ENCODE assay signal across 10 mouse cellular contexts in the genomic region with DNA sequence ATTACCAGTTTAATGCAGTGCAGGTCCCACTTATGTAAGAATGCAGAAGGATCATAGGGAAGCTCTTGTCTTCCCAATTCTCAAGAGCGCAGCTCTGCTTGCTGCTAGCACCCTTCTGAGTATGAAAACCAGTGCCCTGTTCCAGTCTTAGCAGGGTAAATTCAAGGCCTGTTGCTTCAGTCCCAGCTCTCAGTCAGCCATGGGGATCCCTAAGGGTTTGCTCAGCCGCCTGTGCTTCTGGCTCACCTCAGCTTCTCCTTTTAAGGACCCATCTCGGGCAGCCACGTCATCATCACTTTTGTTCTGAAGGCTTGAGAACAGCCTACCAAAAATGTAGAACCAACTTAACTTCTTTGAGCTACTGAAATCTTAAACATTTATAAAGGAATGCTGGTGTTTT. TPM values are rescaled to one million over a fixed set of nuclear protein-coding genes. Genes with fewer than 3 reads are reported as not detected.
DNase-seq lines count a peak whose midpoint lies in the region; ATAC-seq lines count a peak whose summit lies in the region.
"Had no signal": no experiment of that assay in that cellular context is flagged by ENCODE, and none has a peak within 500 bp of the region (broad histone marks: within the 10 kb centered on the region; RNA-seq: fewer than 3 reads in every experiment).

No protein-coding gene starts in this region.

- ATAC-seq in neutrophil, adult 5-6 weeks (ENCODE audit: extremely low read depth, insufficient number of reproducible peaks, low FRiP score, poor library complexity, severe bottlenecking) = peak; percentile 86
- ATAC-seq in megakaryocyte-erythroid progenitor cell, adult 5-6 weeks (replicated peaks; ENCODE audit: low FRiP score, low TSS enrichment, poor library complexity, severe bottlenecking) = no peak
- ATAC-seq: activated CD4-positive, CD25-positive, alpha-beta regulatory T cell, adult 4 months; hindbrain, embryonic 16.5 days had no signal

- peak; percentile 28 for DNase-seq in adrenal gland, postnatal 10 days
- no peak for DNase-seq in adrenal gland, postnatal 25 days
- peak; percentile 54 for DNase-seq in brain, adult 2 months (ENCODE audit: low read depth, low spot score)
- DNase-seq in induced T-regulatory cell, adult 2 months (ENCODE audit: low read depth) = peak; percentile 62
- DNase-seq in gastrocnemius, postnatal 4 days (ENCODE audit: low spot score in 2 of 2) = no peak
- DNase-seq in ovary, postnatal 10 days (ENCODE audit: low spot score) = no peak

RNA-seq across cellular contexts. Expression of a gene that starts 25.9 kb away (rescaled TPM):
- 10 to 100 TPM; 40.0 to 62.6 TPM for total RNA-seq in adrenal gland, postnatal 10 days (2021)
- 46.1 and 61.9 TPM in 2 replicates for total RNA-seq in adrenal gland, postnatal 25 days (2021)
- 83.2 and 95.6 TPM in 2 replicates for total RNA-seq in neutrophil, adult 5-6 weeks (2017)
- 54.1 and 55.3 TPM in 2 replicates for total RNA-seq in megakaryocyte-erythroid progenitor cell, adult 5-6 weeks (2014; fragmentation: Nextera tagmentation)
- 21.4 and 25.9 TPM in 2 replicates for total RNA-seq in megakaryocyte-erythroid progenitor cell, adult 5-6 weeks (2017)
- total RNA-seq in gastrocnemius, postnatal 4 days (2021) = 10 to 100 TPM; 69.2 to 70.8 TPM

RNA-seq across cellular contexts. Expression of a gene that starts 39.9 kb away (rescaled TPM):
- total RNA-seq in adrenal gland, postnatal 10 days (2021) = 10 to 100 TPM; 13.3 to 16.4 TPM
- 12.9 and 15.0 TPM in 2 replicates for total RNA-seq in adrenal gland, postnatal 25 days (2021)
- total RNA-seq in neutrophil, adult 5-6 weeks (2017) = 5.2 and 6.6 TPM in 2 replicates
- total RNA-seq in megakaryocyte-erythroid progenitor cell, adult 5-6 weeks (2014; fragmentation: Nextera tagmentation) = 14.4 and 16.0 TPM in 2 replicates
- 11.9 and 14.1 TPM in 2 replicates for total RNA-seq in megakaryocyte-erythroid progenitor cell, adult 5-6 weeks (2017)
- 10 to 100 TPM; 13.0 to 13.3 TPM for total RNA-seq in gastrocnemius, postnatal 4 days (2021)

Comparison
In these comparisons a context has a peak if more than half of its experiments do, and no peak if none do; other contexts are left out.
1. DNase-seq: peak in adrenal gland, postnatal 10 days (single experiment), brain, adult 2 months (single experiment) and induced T-regulatory cell, adult 2 months (single experiment); none in adrenal gland, postnatal 25 days (single experiment), gastrocnemius, postnatal 4 days (0 of 2) and ovary, postnatal 10 days (single experiment).